Mouse (Mus musculus) brain, embryonic 14.5 days (tissue): ENCODE results near the gene Ppp3ca. TPM values are rescaled to one million over a fixed set of nuclear protein-coding genes. Genes with fewer than 3 reads are reported as not detected.

Experiments
- DNase-seq: peaks from one replicate; pipeline ENCODE4 v3.0.0-alpha.2; 2011; ENCODE audit warnings: low read depth
- CTCF ChIP-seq: fragments of 200-500 bp; IDR thresholded peaks from 2 replicates; pipeline ENCODE4 v1.5.1; 2012; ENCODE audit warnings: inconsistent platforms, mild to moderate bottlenecking, moderate library complexity, borderline replicate concordance; ENCODE audit not compliant: insufficient read depth, insufficient read length; ENCODE audit errors: extremely low read depth
- POLR2A ChIP-seq: fragments of 200-500 bp; IDR thresholded peaks from 2 replicates; pipeline ENCODE4 v1.6.1; 2012; ENCODE audit warnings: mild to moderate bottlenecking, inconsistent platforms, borderline replicate concordance; ENCODE audit not compliant: poor library complexity, insufficient read depth, insufficient read length, severe bottlenecking; ENCODE audit errors: extremely low read depth
- polyA plus RNA-seq: library from polyadenylated mRNA; depleted of rRNA; stranded (reverse); fragments of >200 nt; gene quantifications from 2 replicates; pipeline ENCODE4 v1.2.3, GENCODE M21; 2012

Ppp3ca gene
- polyA plus RNA-seq, 1 experiment: 78.6 TPM

- TF ChIP-seq CTCF (no peak), POLR2A (no peak)
- no peak for DNase-seq
Observed at GRCm38 (mm10) chr3:136756137-136756536, 86.2 kb downstream of the Ppp3ca start.

GRCm38 (mm10) chr3:136759446-136759845 lies 89.5 kb downstream of the Ppp3ca start:
- no peak for DNase-seq
- TF ChIP-seq CTCF (no peak), POLR2A (no peak)

DNA sequence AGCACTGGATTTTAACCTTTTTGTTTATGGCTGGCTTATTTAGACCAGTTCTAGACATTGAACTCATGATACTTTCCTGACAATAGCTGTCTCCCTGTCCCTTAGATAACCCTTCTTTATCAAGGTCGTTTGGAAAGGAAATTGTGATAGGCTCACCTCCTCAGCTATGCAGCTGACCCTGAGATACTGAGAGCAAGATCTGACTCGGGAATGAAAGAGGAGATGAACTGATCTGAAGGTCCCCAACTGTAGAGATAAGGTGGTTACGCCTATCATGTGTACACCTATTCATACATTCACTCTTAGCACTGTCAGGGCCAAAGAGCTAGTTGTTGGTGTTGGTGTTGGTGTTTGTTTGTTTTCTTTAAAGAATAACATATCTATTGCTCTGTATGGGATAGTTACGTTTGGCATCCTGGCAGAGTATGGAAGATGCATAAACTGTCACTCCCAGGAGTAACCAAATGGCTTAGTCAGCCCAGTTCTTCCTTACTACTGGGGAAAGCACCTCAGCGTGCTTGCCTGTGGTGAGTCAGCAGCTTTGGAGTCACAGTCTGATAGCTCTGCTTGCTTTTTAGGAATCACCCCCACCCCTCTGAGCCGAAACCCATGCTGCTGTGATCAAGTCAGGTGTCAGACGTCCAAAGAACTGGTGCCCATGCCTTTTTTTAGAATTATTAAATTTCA lies 91.5 kb downstream of the Ppp3ca start:
- DNase-seq: no peak
- no peak for TF ChIP-seq POLR2A
- no peak for TF ChIP-seq CTCF

DNA sequence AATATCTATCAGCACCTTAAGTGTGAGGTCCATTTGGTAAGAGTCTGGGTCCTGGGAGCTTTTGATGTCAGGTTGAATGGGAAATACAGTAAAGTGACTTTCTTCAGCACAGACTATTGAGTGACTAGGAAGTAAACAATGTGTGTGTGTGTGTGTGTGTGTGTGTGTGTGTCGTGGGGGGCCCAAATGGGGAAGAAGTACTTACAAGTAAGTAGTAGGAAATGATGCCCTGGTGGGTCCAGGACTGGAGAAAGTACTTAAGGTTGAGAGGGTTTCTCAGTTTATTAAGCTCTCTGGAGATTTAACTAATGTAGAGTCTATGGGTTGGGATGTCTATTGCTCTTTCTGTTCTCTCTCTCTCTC lies 92.0 kb downstream of the Ppp3ca start:
- TF ChIP-seq CTCF: no peak
- no peak for TF ChIP-seq POLR2A

GRCm38 (mm10) chr3:136763717-136764270 lies 93.9 kb downstream of the Ppp3ca start:
- TF ChIP-seq POLR2A: no peak
- TF ChIP-seq CTCF: no peak
- DNase-seq: no peak

More for the DNA sequence above, 92.0 kb downstream of the Ppp3ca start:
- no peak for DNase-seq

GRCm38 (mm10) chr3:136765569-136765968 lies 95.6 kb downstream of the Ppp3ca start:
- DNase-seq: peak; percentile 40
- TF ChIP-seq POLR2A: no peak

GRCm38 (mm10) chr3:136768775-136769485 lies 99.0 kb downstream of the Ppp3ca start:
- no peak for DNase-seq
- TF ChIP-seq POLR2A (no peak), CTCF (no peak)

DNA sequence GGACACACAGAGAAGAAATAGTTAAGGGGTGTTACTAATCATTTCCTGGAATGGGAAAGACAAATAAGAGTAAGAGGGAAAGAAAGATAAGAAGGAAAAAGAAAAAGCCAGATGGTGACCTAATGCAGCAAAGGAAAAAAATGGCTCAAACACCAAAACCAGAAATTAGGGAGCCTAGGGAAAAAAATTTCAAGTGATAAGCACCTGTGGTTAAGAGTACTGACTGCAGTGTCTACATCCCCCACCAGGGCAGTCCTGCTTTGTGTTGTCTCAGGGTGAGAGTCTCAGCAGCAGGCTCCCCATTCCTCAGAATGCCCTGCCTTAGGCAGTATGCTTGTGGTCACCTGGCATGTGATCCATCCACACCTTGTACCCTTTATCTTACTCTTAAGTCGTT lies 99.6 kb downstream of the Ppp3ca start:
- DNase-seq: no peak
- TF ChIP-seq CTCF (no peak), POLR2A (no peak)

DNA sequence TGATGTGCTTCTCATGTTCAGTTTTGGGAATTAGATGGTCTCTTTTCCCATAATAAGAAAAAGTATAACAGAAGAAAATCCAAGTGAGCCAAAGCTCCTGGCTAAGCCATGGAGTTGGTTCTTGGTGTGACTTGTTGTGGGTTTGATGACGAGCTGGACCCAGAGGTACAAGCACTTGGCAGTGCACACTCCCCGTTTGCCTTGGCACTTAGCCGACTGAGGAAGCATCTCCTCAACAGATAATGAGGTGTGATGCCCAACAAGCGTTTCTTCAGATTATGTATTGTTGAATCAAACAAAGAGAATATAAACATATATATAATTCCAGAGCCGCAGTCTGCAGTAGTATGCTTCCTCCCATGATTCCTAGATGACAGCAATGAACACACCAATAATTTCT lies 101.8 kb downstream of the Ppp3ca start:
- DNase-seq: no peak
- TF ChIP-seq POLR2A: no peak
- no peak for TF ChIP-seq CTCF

DNA sequence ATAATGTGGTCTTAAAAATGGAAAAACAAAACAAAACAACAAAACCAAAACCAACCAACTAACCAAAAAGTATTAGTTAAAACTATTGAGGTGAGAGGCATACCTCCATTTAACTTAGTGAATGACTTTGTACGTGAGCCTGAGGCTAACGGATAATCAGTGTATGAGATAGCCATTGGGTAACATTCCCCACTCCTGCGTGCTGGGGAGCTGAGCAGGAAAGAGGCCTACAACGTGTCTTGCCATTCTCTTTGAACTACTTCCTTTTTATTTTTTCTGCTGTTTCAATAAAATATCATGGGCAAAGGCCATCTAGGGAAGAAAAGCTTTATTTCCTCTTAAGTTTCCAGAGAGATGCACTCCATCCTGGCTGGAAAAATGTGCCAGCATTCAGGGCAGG lies 103.3 kb downstream of the Ppp3ca start:
- no peak for DNase-seq
- TF ChIP-seq POLR2A (no peak), CTCF (no peak)

- TF ChIP-seq CTCF: no peak
- no peak for TF ChIP-seq POLR2A
- DNase-seq: peak; percentile 67
Observed at GRCm38 (mm10) chr3:136774196-136774595, 104.3 kb downstream of the Ppp3ca start.

GRCm38 (mm10) chr3:136776525-136776924 lies 106.6 kb downstream of the Ppp3ca start:
- TF ChIP-seq POLR2A (no peak), CTCF (no peak)
- no peak for DNase-seq
